Mouse (Mus musculus) left cerebral cortex, postnatal 4 days (tissue): Measurements from ENCODE around the gene Prkn. TPM values are rescaled to one million over a fixed set of nuclear protein-coding genes. Genes with fewer than 3 reads are reported as not detected.

Experiments used
- DNase-seq: peaks from one replicate; pipeline ENCODE4 v3.0.0-alpha.2; 2022
- intact Hi-C: fragments of 180-260 bp; cut with DNase I; formaldehyde crosslinking; loops from one replicate; pipeline ENCODE4 v1.15.1; 2025
- total RNA-seq, 2 experiments: library from RNA; stranded (reverse); gene quantifications; 2 replicates each; pipeline ENCODE4 v1.2.3; 2021

Prkn gene
- total RNA-seq, 2 experiments from 2014 or later = 12.8 to 16.2 TPM

GRCm38 (mm10) chr17:11507082-11507481 lies 666.9 kb downstream of the Prkn start:
- DNase-seq = no peak
- intact Hi-C loops = no loop called here

GRCm38 (mm10) chr17:11510081-11510480 lies 669.9 kb downstream of the Prkn start:
- intact Hi-C loops = no loop called here
- no peak for DNase-seq

GRCm38 (mm10) chr17:11514032-11514761 lies 674.0 kb downstream of the Prkn start:
- intact Hi-C loops = no loop called here
- no peak for DNase-seq

- no peak for DNase-seq
Measured at GRCm38 (mm10) chr17:11515619-11516018, 675.4 kb downstream of the Prkn start.

GRCm38 (mm10) chr17:11516165-11516564 lies 676.0 kb downstream of the Prkn start:
- intact Hi-C loops = no loop called here
- no peak for DNase-seq

More at GRCm38 (mm10) chr17:11515619-11516018, 675.4 kb downstream of the Prkn start:
- intact Hi-C loops = no loop called here

- DNase-seq = no peak
- intact Hi-C loops = no loop called here
Measured at GRCm38 (mm10) chr17:11532066-11532465, 691.9 kb downstream of the Prkn start.

GRCm38 (mm10) chr17:11532748-11533147 lies 692.6 kb downstream of the Prkn start:
- no peak for DNase-seq
- intact Hi-C loops = no loop called here

GRCm38 (mm10) chr17:11533835-11534234 lies 693.7 kb downstream of the Prkn start:
- no peak for DNase-seq
- intact Hi-C loops = no loop called here

GRCm38 (mm10) chr17:11538826-11539225 lies 698.6 kb downstream of the Prkn start:
- intact Hi-C loops = no loop called here
- DNase-seq = no peak

GRCm38 (mm10) chr17:11541928-11542623 lies 701.9 kb downstream of the Prkn start:
- intact Hi-C loops = no loop called here
- no peak for DNase-seq

- intact Hi-C loops = no loop called here
Measured at GRCm38 (mm10) chr17:11550562-11550961, 710.4 kb downstream of the Prkn start.

GRCm38 (mm10) chr17:11565681-11566080 lies 725.5 kb downstream of the Prkn start:
- intact Hi-C loops = no loop called here
- no peak for DNase-seq

More at GRCm38 (mm10) chr17:11550562-11550961, 710.4 kb downstream of the Prkn start:
- no peak for DNase-seq

GRCm38 (mm10) chr17:11570392-11570791 lies 730.2 kb downstream of the Prkn start:
- DNase-seq = no peak
- intact Hi-C loops = no loop called here

- intact Hi-C loops = no loop called here
- DNase-seq = no peak
Measured at GRCm38 (mm10) chr17:11573666-11574065, 733.5 kb downstream of the Prkn start.

GRCm38 (mm10) chr17:11585491-11585890 lies 745.3 kb downstream of the Prkn start:
- intact Hi-C loops = no loop called here
- DNase-seq = no peak

- intact Hi-C loops = loop anchor here (5.0 kb wide), 1 partner anchor 766 kb away; the partner anchor contains the start of genes Pacrg and Prkn
- DNase-seq = no peak
Measured at GRCm38 (mm10) chr17:11607931-11608330, 767.7 kb downstream of the Prkn start.

- DNase-seq = peak; percentile 74
- intact Hi-C loops = no loop called here
Measured at GRCm38 (mm10) chr17:11611459-11611858, 771.3 kb downstream of the Prkn start.

GRCm38 (mm10) chr17:11612801-11613531 lies 772.8 kb downstream of the Prkn start:
- DNase-seq = no peak
- intact Hi-C loops = no loop called here

GRCm38 (mm10) chr17:11617552-11617951 lies 777.4 kb downstream of the Prkn start:
- no peak for DNase-seq
- intact Hi-C loops = no loop called here

- no peak for DNase-seq
- intact Hi-C loops = no loop called here
Measured at GRCm38 (mm10) chr17:11618886-11619590, 778.9 kb downstream of the Prkn start.

GRCm38 (mm10) chr17:11620770-11621169 lies 780.6 kb downstream of the Prkn start:
- no peak for DNase-seq
- intact Hi-C loops = no loop called here
